Mouse (Mus musculus): ENCODE data around the gene Ccnk.

DNA sequence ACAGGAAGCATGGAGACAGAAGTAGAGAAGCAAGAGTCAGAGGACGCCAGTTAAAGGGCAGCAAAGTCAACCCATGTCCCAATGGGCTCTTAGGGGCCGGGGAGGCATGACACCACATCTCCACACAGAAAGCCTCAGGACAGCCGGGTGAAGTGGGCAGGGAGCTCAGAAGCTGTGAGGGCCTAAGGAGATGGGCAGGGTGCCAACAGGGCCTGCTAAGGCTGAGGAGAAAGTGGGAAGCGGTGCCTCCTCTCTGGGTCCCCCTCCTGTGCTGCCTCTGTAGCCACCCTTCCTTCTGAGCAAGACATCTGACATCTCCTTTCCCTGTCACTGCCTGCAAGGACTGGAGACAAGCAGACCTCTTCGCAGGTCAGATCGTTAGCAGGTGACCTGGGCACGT lies 46.4 kb downstream of the Ccnk start:
- TF ChIP-seq CTCF (IDR thresholded peaks at IDR 0.05; ENCODE audit: control insufficient read depth, insufficient read depth, insufficient read length) (no peak), MYOD1 (IDR thresholded peaks at IDR 0.05; ENCODE audit: control insufficient read depth, insufficient read length, low read depth) (no peak), CEBPB (IDR thresholded peaks at IDR 0.05; ENCODE audit: low read depth) (no peak), USF1 (IDR thresholded peaks at IDR 0.05; ENCODE audit: low read depth) (no peak)

All from C2C12 (cell line).